Mouse (Mus musculus) cortical plate, adult 2 months (tissue): ENCODE data around the gene Gm44973.

Experiments used
- CTCF ChIP-seq: fragments of 200-500 bp; IDR thresholded peaks from 2 replicates; pipeline ENCODE4 v1.5.1; 2011; ENCODE audit warnings: mild to moderate bottlenecking, control low read depth, low read length; ENCODE audit not compliant: insufficient read depth; ENCODE audit errors: extremely low read depth
- POLR2A ChIP-seq: fragments of 200-500 bp; IDR thresholded peaks from 2 replicates; pipeline ENCODE4 v1.6.1; 2011; ENCODE audit warnings: mild to moderate bottlenecking, low read length, control low read depth; ENCODE audit not compliant: insufficient read depth; ENCODE audit errors: extremely low read depth

- TF ChIP-seq POLR2A = no peak
- TF ChIP-seq CTCF = no peak
Observed at GRCm38 (mm10) chr7:5057381-5057780, 42.1 kb downstream of the Gm44973 start.
